Mouse (Mus musculus) cortical plate, adult 2 months (tissue): Measurements from ENCODE around the gene P4ha2.

Source experiments
- CTCF ChIP-seq: fragments of 200-500 bp; IDR thresholded peaks from 2 replicates; pipeline ENCODE4 v1.5.1; 2011; ENCODE audit warnings: mild to moderate bottlenecking, control low read depth, low read length; ENCODE audit not compliant: insufficient read depth; ENCODE audit errors: extremely low read depth
- POLR2A ChIP-seq: fragments of 200-500 bp; IDR thresholded peaks from 2 replicates; pipeline ENCODE4 v1.6.1; 2011; ENCODE audit warnings: mild to moderate bottlenecking, low read length, control low read depth; ENCODE audit not compliant: insufficient read depth; ENCODE audit errors: extremely low read depth

DNA sequence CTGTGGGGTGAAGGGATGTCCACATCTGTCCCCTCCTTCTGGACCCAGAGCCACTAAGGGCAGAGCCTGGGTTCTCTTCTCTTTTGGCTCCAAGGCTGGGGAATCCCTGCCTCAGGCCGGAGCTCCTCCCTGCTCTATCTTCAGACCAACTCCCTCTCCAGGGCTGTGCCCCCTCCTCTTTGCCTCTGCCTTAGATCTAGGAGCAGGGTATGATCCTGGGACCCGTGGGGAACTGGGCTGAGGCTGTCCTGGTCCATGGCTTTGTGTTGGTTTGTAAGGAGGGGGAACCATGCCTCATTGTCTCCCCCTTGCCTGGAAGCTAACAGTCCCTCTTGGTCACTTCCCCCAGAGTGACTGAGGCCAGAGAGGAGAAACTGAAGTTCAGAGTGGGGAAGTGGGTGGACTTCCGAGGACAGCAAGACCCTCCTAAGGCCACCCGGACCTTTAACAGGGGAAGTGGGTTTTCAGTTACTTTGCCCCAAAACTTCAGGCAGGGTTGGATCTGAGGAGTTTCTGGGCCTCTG, 31.8 kb upstream of the P4ha2 start:
- no peak for TF ChIP-seq POLR2A
- TF ChIP-seq CTCF: no peak
